Mouse (Mus musculus): ENCODE measurements around the gene Nos1ap.

- TF ChIP-seq POLR2A (IDR thresholded peaks at IDR 0.05; ENCODE audit: borderline replicate concordance, extremely low read depth, insufficient read depth, insufficient read length, poor library complexity, severe bottlenecking): no peak
- TF ChIP-seq CTCF (IDR thresholded peaks at IDR 0.05; ENCODE audit: borderline replicate concordance, extremely low read depth, insufficient read depth, insufficient read length): no peak
These were observed 40.8 kb upstream of the Nos1ap start for GRCm38 (mm10) chr1:170630489-170630888.
